Mouse (Mus musculus) lung, postnatal 14 days (tissue): ENCODE results near the gene Otop3.
A peak's percentile ranks its signal among the peaks of the same experiment; 100 is the strongest.
"Not testable (repeated sequence)": the region's sequence is repeated elsewhere in the genome, so short reads cannot be mapped to it uniquely, and the experiment has no call there.

ENCODE experiments used
- DNase-seq: peaks from one replicate; pipeline ENCODE4 v3.0.0; 2021

Otop3 gene

DNA sequence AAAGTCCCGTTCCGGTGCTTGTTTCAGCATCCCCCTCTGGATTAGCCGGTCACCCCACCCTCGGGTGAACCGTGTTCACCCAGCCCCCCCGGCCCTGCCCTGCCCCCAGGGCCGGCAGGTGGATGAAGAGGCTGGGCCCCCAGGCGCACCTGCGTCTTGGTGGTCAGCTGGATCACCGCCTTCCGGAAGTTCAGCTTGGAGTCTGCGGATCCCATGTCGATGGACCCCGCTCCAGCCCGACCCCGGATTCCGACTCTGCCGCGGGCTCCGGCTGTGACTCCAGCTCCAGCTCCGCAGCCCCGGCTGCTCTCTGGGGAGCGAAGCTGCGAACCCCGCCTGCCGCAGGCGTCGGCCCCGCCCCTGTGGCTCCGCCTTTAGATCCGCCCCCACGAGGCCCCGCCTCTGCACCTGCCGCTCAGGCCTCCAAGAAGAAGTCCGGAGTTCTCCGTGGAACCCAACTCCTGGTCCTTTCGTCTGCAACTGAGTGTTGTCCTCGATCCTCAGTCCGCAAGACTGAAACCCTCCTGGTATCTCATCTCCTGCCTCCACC is 32.9 kb downstream of the Otop3 start, which contains the start of gene Hid1:
Gene Hid1 (minus strand): TSS at position 362 of the 550 bp plus-strand sequence.
- DNase-seq, result peak; percentile 82

DNA sequence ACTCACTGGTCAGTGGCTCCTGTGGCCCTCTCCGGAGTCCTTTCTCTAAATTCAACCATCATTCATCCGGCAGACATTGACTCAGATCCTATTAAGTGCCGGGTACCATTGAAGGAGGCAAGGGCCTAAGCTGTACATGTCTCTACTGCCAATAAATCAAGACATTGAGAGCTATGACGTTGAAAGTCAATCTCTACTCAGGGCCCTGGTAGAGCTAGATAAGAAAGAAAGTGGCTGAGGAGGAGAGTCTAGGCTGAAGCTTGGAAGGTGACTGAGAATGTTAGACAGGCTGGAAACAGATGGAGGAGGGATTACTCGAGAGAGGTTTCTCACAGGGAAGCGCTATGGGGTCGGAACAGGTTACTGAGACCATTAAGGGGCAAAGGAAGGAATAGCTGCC is 35.8 kb downstream of the Otop3 start:
- DNase-seq, result no peak

DNA sequence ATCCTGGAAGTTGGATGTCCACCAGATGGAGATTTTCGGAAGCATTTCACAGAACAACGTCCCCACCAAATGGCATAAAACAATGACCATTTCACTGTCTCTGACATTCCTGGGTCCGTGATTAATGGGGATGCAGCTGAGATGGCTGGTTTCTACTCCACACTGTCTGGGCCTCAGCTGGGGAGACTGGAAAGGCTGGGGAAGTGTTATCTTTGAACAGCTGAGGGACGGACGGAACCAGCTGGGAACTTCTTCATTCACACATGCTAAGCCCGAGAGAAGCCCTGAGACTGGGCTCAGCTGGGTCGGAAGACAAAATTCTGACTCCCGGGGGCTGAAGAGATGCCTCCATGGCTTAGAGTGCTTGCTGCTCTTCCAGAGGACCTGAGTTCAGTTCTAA is 36.8 kb downstream of the Otop3 start:
- DNase-seq, result no peak

DNA sequence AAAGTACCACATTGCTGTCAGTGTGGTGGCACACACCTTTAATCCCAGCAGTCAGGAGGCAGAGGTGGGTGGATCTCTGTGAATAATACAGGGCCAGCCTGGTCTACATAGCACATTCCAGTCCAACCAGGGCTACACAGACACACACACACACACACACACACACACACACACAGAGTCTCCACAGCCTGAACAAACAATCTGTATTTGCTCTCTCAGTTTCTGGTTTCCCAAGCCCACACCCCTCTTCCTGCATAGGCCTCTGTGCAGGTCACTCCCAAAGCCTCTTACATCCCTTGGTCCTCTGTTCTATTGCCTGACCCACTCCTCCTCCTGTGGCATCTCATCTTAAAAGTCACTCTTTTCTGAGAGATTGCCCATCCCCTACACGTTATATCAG is 37.5 kb downstream of the Otop3 start:
- no peak for DNase-seq

DNA sequence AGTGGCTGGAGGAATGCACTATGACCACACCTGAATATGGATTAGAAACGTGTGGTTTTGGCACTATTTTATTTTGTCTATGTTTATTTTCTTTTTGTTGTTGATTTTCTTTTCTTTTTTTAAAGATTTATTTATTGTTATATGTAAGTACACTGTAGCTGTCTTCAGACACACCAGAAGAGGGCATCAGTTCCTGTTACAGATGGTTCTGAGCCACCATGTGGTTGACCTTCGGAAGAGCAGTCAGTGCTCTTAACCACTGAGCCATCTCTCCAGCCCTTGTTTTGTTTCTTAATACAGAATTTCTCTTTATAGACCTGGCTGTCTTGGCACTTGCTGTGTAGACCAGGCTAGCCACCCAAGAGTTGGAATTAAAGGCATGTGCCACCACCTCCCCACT is 38.2 kb downstream of the Otop3 start:
- no peak for DNase-seq

DNA sequence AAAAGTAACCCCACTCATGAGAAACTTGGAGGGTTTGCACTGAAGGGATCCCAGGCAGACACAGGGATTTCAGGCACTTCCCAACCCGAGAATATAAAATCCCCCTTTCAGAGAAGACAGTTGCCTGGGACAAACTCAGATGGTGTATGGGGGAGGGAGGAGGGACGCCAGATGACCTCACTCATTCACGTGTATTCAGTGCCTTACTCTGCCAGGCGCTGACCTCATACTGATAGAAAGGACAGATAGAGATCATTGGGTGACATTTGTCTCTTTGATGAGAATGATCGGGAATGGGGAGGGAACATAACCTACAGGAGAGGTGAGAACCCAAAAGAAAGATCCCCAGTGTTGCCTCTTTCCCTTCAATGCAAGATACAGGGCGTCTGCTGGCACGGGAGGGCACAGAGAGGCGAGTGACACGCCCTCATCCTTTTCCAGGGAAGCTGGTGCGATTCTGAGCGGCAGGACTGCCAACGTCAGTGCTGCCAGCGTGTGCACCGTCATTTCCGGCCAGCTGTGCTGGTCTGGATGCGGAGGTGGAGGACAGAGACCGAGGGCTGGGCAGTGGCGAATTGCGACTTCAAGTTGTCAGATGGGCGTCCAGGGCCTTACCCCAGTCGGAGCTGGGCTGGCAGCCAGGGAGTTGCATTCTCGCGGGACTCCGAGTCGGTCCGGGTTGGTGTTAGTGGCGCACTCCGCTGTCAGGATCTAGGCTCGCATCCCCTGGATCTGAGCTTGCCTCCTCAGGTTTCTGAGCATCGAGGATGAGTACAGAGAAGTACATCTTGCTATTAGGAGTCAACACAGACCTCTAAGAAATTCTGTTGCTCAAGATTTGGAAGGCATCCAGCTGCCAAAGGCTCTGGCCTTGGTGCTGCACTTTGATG is 39.5 kb downstream of the Otop3 start:
- peak; percentile 73 for DNase-seq

DNA sequence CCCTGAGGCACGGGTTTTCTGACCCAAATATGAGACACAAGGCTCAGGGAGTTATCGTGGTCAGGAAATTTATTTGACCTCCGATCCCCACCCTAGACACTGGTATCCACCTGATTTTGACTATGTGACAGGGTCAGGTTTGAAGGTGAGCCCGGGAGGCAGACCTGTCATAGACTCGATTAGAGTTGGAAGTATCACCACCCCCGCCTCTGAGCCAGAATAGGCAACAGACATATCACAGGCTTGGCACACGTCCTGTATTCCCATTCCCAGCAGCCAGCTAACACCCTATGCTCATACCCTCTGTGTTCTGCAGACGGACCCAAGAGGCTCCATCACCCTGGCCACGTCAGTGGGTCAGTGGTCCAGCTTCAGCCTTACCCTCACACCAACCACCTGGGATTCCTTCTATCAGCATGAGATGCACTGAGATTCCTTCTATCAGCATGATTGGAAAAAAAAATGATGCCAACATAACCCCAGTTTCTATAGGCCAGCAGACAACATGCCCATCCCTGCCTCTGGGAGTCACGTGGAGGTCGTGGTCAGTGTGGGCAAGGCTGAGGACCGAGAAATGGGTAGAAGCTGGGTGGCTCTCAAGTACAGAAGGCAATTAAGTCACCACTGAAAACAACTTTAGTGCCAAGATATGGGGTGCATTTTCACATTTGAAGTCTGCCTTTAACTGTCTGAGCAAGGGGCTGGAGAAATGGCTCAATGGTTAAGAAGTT is 40.3 kb downstream of the Otop3 start:
- DNase-seq, result no peak

DNA sequence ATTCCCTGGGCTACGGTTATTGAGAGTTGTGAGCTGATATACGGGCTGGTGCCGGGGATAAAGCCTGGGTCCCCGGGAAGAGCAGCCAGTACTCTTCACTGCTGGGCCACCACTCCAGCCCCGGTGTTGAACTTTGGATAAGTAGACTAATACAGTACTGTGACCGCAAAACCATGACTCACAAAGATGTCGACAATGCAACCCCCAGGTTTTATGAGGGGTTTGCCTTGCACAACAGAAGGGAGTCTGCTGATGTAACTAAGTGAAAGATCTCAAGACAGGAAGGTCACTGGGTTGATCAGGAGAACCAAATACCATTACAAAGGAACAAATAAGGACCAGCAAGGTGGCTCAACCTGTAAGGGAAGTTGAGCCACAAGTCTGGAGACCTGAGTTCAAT is 42.2 kb downstream of the Otop3 start:
- no peak for DNase-seq

DNA sequence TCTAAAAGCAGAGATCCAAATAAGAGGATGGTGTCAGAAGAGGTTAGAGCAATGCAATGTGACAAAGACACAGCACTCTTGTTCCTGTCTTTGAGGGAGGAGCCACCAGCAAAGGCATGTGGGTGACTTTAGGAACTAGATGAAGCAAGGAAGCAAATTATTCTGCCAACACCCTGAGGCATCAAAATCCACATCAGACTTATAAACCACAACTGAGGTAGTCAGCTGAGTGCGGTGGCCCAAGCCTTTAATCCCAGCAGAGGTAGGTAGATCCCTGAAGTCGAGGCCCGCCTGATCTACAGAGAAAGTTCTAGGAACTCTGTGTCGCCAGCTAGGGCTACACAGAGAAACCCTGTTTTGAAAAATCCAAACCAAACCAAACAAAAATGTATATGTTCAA is 42.7 kb downstream of the Otop3 start:
- no peak for DNase-seq

DNA sequence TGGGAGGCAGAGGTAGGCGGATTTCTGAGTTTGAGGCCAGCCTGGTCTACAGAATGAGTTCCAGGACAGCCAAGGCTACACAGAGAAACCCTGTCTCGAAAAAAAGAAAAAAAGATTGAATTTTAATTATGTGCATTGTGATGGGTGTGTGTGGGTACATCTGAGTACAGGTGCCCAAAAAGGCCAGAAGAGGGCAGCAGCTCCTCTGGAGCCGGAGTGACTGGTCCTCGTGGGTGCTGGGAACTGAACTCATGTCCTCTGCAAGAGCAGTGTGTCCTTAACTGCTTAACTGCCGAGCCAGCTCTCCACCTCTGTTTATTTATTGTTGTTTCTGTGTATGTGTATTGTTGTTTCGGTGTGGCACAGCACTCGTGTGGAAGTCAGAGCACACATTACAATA is 43.3 kb downstream of the Otop3 start:
- DNase-seq, result no peak

DNA sequence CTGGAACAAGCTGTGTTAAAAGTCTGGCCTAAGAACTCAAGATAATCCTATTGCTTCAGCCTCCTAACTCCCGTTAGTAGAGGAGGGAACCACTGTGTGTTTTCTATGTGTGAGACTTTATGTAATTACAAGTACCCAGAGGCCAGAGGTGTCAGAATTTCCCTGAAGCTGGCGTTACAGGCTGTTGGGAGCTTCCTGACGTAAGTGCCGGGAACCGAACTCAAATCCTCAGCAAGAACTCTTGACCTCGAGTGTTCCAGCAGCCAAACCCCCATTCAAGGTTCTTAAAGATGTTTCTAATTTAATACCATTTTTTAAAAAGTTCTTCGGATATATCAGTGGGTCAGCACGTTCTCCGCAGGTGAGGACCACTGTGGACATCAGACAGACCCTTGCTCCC is 46.7 kb downstream of the Otop3 start:
- no peak for DNase-seq

DNA sequence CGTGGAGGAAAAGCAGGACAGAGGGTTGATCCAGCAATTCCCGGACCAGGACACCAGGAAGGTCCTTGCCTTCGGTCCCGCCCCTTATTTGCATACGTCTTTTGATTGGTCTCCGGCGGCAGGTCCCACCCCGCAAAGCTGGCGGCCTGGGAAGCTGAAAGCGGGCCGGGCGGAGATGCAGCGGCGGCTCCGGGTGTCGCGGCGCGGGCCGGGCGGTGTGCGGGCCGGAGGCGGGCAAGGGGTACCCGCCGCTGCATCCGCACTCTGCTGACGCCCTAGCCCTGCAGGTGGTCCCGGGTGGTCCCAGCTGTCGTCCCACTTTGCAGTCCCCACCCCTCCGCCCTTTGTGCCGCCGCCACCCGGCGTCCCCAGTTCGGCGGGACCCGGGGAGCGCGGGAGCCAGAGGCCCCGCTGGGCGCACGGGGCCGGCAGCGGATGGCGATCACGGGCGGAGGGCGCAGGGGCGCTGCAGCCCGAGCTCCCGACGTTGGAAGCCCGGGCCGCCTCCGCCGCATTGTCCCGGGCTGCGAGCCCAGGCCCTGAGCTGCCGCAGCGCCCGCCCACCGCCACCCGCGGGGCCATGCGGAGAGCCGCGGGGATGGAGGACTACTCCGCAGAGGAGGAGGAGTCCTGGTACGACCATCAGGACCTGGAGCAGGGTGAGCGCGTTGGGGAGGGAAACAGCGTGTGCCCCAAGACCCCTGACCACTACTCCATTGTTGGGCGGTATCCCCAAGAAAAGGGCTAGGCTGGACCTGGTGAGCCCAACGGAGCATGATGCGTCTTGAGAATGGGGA is 47.4 kb downstream of the Otop3 start, which contains the start of gene Cdr2l:
Gene Cdr2l (plus strand): TSS at position 174 of the 797 bp plus-strand sequence.
- DNase-seq, result peak; percentile 91

DNA sequence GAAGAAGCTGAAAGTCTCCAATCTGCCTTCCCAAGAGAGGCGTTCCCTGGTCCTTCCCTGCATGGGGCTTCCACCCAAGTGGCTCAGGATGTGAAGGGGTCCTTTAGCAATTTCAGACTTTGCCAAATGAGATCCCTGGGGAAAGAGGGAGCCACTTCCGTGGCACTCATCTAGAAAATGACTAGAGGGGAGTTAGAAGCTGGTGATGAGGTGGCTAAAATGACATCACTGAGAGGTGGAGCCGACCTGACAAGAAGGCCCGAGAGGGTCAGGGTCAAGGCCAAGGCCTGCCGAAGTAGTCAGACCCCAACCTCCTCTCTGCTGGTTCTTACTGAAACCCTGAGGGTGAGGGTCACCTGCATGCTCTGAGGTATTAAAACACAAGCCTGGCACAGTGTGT is 48.4 kb downstream of the Otop3 start:
- DNase-seq, result no peak

DNA sequence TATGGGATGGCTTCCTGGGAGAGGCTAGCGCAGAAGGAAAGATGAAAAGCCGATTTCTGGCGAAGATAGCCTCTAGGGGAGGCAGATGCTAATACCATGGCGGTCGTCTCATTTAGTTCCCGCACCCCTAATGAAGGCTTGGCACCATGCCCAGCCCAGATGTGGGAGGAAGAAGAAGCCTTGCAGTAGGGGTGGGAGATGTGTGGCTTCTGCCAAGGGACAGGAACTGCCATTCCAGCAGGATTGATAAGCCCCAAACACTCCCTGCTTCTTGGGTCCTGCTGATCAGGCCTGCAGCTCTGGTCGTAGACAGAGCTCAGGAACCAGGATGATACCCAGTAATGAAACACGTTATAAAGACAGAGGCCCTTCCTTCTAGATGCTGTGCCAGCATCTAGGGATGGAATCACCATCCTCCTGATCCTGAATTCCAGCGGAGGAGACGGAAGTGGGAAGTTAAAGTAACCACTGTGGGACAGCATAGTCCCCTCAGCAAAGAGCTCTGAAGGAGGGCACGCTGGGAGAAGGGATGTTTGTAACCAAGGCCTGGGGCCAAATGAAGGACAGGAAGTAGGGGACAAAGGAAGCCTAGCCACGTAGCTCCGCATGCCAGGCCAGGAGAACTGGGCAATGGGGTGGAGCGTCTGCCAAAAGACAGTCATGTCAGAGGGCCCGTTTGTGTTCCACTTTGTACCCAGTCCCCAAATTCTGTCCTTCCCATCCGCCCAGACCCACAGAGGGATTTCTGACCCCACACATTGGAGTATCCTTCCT is 49.4 kb downstream of the Otop3 start:
- no peak for DNase-seq

DNA sequence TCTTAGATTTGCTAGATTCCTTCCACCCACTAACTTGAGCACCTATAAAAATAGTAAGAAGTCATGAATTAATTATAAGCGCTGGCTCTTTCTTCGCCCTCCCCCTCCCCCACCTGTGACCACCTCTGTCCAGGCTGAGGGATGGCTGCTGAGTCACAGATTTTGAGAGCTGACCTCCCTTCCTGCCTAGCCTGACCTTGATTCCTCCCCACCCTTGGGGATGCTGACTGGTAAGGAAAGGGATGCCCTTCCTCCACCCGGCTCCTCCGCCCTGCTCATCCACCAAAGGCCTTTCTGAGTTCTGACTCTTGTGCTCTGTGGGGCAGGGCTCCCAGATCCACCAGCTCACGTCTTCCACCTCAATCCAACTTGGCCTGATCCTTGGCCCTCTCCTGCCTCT is 50.1 kb downstream of the Otop3 start:
- DNase-seq, result no peak

DNA sequence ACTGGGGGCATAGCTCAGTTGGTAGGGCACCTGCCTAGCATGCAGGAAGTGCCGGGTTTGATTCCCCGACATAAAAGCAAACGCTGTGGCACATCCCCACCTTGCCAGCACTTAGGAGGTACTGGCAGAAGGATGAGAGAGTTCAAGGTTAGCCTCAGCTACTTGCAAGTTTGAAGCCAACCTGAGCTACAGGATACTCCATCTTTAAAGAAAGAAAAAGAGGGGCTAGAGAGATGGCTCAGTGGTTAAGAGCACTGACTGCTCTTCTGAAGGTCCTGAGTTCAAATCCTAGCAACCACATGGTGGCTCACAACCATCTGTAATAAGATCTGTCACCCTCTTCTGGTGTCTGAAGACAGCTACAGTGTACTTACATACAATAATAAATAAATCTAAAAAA is 52.3 kb downstream of the Otop3 start:
- DNase-seq, result not testable (repeated sequence)

DNA sequence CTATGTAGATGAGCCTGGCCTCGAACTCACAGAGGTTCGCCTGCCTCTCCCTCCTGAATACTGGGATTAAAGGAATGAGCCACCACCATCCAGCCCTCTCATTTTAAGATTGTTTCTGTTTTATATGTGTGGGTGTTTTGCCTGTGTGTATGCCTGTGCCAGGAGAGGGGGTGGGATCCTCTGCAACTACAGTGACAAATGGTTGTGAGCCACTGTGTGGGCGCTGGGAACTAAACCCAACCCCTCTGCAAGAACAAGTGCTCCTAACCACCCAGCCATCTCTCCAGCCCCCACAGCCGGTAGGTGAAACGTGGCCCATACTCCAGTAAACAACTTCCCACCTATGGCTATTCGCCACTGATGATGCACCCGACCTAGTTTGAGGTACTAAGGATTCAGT is 56.8 kb downstream of the Otop3 start:
- DNase-seq, result no peak

DNA sequence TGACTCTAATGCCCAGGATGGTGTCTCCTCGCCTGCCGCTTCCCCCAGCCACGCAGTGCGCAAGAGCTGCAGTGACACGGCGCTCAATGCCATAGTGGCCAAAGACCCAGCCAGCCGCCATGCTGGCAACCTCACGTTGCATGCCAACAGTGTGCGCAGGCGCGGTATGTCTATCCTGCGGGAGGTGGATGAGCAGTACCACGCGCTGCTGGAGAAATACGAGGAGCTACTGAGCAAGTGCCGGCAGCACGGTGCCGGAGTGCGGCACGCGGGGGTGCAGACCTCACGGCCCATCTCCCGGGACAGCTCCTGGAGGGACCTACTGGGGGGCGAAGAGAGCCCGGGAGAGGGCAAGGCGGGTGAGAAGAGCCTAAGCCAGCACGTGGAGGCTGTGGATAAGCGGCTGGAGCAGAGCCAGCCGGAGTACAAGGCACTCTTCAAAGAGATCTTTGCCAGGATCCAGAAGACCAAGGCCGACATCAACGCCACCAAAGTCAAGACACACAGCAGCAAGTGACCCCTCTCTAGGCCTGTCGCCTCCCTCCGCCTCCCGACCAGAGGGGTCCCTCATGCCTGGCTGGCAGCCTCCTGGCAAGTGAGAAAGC is 59.3 kb downstream of the Otop3 start:
- no peak for DNase-seq
